ENCODE assay signal across 7 mouse cellular contexts in genomic region chr2:18453426-18453825, GRCm38 (mm10).
DNase-seq lines count a peak whose midpoint lies in the region; ATAC-seq and TF ChIP-seq lines count a peak whose summit lies in the region.
"Not testable (repeated sequence)": the region's sequence is repeated elsewhere in the genome, so short reads cannot be mapped to it uniquely, and the experiment has no call there.

No protein-coding gene starts in this region.

- TF ChIP-seq EP300 in ES-Bruce4 (IDR thresholded peaks at IDR 0.05; ENCODE audit: insufficient read depth, low read depth, low read length), result 0 out of 2 replicates have a peak, but pooled peaks have one; percentile 44

- DNase-seq in ZHBTc4 (ENCODE audit: low read depth, low spot score), result peak; percentile 57
- not testable (repeated sequence) for DNase-seq in forebrain, embryonic 10.5 days (ENCODE audit: extremely low spot score, low spot score); limb, embryonic 14.5 days (ENCODE audit: low spot score)

- peak overlapping the region; percentile 51; the same call in 1 of the 2 replicates for H3K4me3 ChIP-seq in ES-Bruce4 (ENCODE audit: low read depth, low read length)
- H3K4me3 ChIP-seq in forebrain, embryonic 10.5 days, result peak overlapping the region; percentile 19; the same call in 1 of the 2 replicates
- peak overlapping the region; percentile 51 for H3K4me3 ChIP-seq in heart, embryonic 13.5 days
- not testable (repeated sequence) for H3K4me3 ChIP-seq in intestine, embryonic 16.5 days (ENCODE audit: low read length); limb, embryonic 14.5 days (replicated peaks; ENCODE audit: low read length); midbrain, embryonic 12.5 days

- not testable (repeated sequence) for H3K27ac ChIP-seq in ES-Bruce4 (ENCODE audit: insufficient read depth, low read length); forebrain, embryonic 10.5 days; heart, embryonic 13.5 days (replicated peaks); intestine, embryonic 16.5 days (ENCODE audit: low read length); limb, embryonic 14.5 days (replicated peaks; ENCODE audit: low read depth, low read length); midbrain, embryonic 12.5 days (replicated peaks)

- ATAC-seq in heart, embryonic 13.5 days (ENCODE audit: extremely low read depth, insufficient number of reproducible peaks, low FRiP score, low TSS enrichment); intestine, embryonic 16.5 days; limb, embryonic 14.5 days (ENCODE audit: low FRiP score, low read depth); midbrain, embryonic 12.5 days (ENCODE audit: low FRiP score, low read depth): not testable (repeated sequence)

- 17% methylated on average over 2 of the region's 2 CpGs for WGBS in forebrain, embryonic 10.5 days
- 18% methylated on average over 2 of the region's 2 CpGs for WGBS in heart, embryonic 13.5 days
- WGBS in intestine, embryonic 16.5 days, result 58% methylated on average over 2 of the region's 2 CpGs
- 31% methylated on average over 2 of the region's 2 CpGs for WGBS in limb, embryonic 14.5 days
- 22% methylated on average over 2 of the region's 2 CpGs for WGBS in midbrain, embryonic 12.5 days

- not testable (repeated sequence) for H3K4me1 ChIP-seq in ES-Bruce4 (ENCODE audit: control insufficient read depth, insufficient read depth, low read length); heart, embryonic 13.5 days; intestine, embryonic 16.5 days (ENCODE audit: control insufficient read depth, insufficient read depth, low read length); limb, embryonic 14.5 days (ENCODE audit: control insufficient read depth, insufficient read depth, low read length); midbrain, embryonic 12.5 days
- H3K4me1 ChIP-seq in forebrain, embryonic 10.5 days, result peaks cover 11% of the 10 kb centered on the region

- not testable (repeated sequence) for H3K36me3 ChIP-seq in ES-Bruce4 (ENCODE audit: control insufficient read depth, insufficient read depth, low read length, poor library complexity, severe bottlenecking); forebrain, embryonic 10.5 days (replicated peaks); heart, embryonic 13.5 days; intestine, embryonic 16.5 days (ENCODE audit: control insufficient read depth, insufficient read depth, low read length); limb, embryonic 14.5 days (ENCODE audit: control insufficient read depth, insufficient read depth, low read length); midbrain, embryonic 12.5 days

- H3K9ac ChIP-seq in ES-Bruce4 (ENCODE audit: low read depth, poor library complexity, severe bottlenecking), result peak overlapping the region; percentile 34; the same call in 1 of the 2 replicates
- H3K9ac ChIP-seq in heart, embryonic 13.5 days, result peak overlapping the region; percentile 70
- not testable (repeated sequence) for H3K9ac ChIP-seq in intestine, embryonic 16.5 days (ENCODE audit: low read depth, low read length); limb, embryonic 14.5 days (ENCODE audit: low read depth, low read length, severe bottlenecking); midbrain, embryonic 12.5 days (replicated peaks)

- TF ChIP-seq CTCF in ES-Bruce4 (IDR thresholded peaks at IDR 0.05; ENCODE audit: low read depth, low read length), result not testable (repeated sequence)

- not testable (repeated sequence) for TF ChIP-seq POLR2A in ES-Bruce4 (IDR thresholded peaks at IDR 0.05; ENCODE audit: insufficient read depth, low read length); limb, embryonic 14.5 days (IDR thresholded peaks at IDR 0.05; ENCODE audit: borderline replicate concordance, extremely low read depth, insufficient read depth, insufficient read length)

- H3K4me2 ChIP-seq in heart, embryonic 13.5 days, result peak overlapping the region; percentile 65
- peak overlapping the region; percentile 20; the same call in 1 of the 2 replicates for H3K4me2 ChIP-seq in intestine, embryonic 16.5 days (ENCODE audit: low read depth, low read length)
- H3K4me2 ChIP-seq in limb, embryonic 14.5 days (replicated peaks; ENCODE audit: low read depth, low read length, severe bottlenecking), result peak overlapping the region; percentile 20; the same call in 1 of the 2 replicates
- peak overlapping the region; percentile 27; the same call in 1 of the 2 replicates for H3K4me2 ChIP-seq in midbrain, embryonic 12.5 days (replicated peaks)

- H3K27me3 ChIP-seq in ES-Bruce4 (ENCODE audit: control insufficient read depth, insufficient read depth, low read length, poor library complexity, severe bottlenecking); heart, embryonic 13.5 days (replicated peaks); intestine, embryonic 16.5 days (replicated peaks; ENCODE audit: control insufficient read depth, insufficient read depth, low read length); limb, embryonic 14.5 days (ENCODE audit: control insufficient read depth, insufficient read depth, low read length); midbrain, embryonic 12.5 days: not testable (repeated sequence)
- peaks cover 15% of the 10 kb centered on the region for H3K27me3 ChIP-seq in forebrain, embryonic 10.5 days (ENCODE audit: poor library complexity, severe bottlenecking)

- peaks cover 13% of the 10 kb centered on the region for H3K9me3 ChIP-seq in ES-Bruce4 (replicated peaks; ENCODE audit: control insufficient read depth, insufficient read depth, low read length, poor library complexity, severe bottlenecking)
- H3K9me3 ChIP-seq in forebrain, embryonic 10.5 days, result peaks cover 17% of the 10 kb centered on the region
- H3K9me3 ChIP-seq in heart, embryonic 13.5 days, result peaks cover 15% of the 10 kb centered on the region
- not testable (repeated sequence) for H3K9me3 ChIP-seq in intestine, embryonic 16.5 days (ENCODE audit: control insufficient read depth, low read length); limb, embryonic 14.5 days (ENCODE audit: control insufficient read depth, low read length); midbrain, embryonic 12.5 days
